Mouse (Mus musculus) midbrain, embryonic 12.5 days (tissue): Measurements from ENCODE around the gene Gm5737. TPM values are rescaled to one million over a fixed set of nuclear protein-coding genes. Genes with fewer than 3 reads are reported as not detected.
A peak's percentile ranks its signal among the peaks of the same experiment; 100 is the strongest.

Experiments
- ATAC-seq: fragments of 200-750 bp; cut with Nextera tagmentation; 2 replicates; pipeline ENCODE4 v1.8.0; 2017; ENCODE audit warnings: low read depth, moderate TSS enrichment, moderate library complexity; ENCODE audit not compliant: low FRiP score
- H3K27ac ChIP-seq: fragments of 300-500 bp; sonication (generic); replicated peaks from 2 replicates; pipeline ENCODE4 v1.5.1; 2016; ENCODE audit warnings: mild to moderate bottlenecking
- H3K27me3 ChIP-seq: fragments of 300-500 bp; sonication (generic); 2 replicates; pipeline ENCODE4 v1.6.1; 2016; ENCODE audit warnings: mild to moderate bottlenecking
- H3K36me3 ChIP-seq: fragments of 300-500 bp; sonication (generic); 2 replicates; pipeline ENCODE4 v1.6.1; 2016
- H3K4me1 ChIP-seq: fragments of 300-500 bp; sonication (generic); 2 replicates; pipeline ENCODE4 v1.6.1; 2016
- H3K4me2 ChIP-seq: fragments of 300-500 bp; sonication (generic); replicated peaks from 2 replicates; pipeline ENCODE4 v1.6.1; 2016; ENCODE audit warnings: mild to moderate bottlenecking, moderate library complexity
- H3K4me3 ChIP-seq: fragments of 300-500 bp; sonication (generic); 2 replicates; pipeline ENCODE4 v1.5.1; 2016; ENCODE audit warnings: mild to moderate bottlenecking
- H3K9ac ChIP-seq: fragments of 300-500 bp; sonication (generic); replicated peaks from 2 replicates; pipeline ENCODE4 v1.6.1; 2016; ENCODE audit warnings: mild to moderate bottlenecking, moderate library complexity
- H3K9me3 ChIP-seq: fragments of 300-500 bp; sonication (generic); 2 replicates; pipeline ENCODE4 v1.6.1; 2016; ENCODE audit warnings: mild to moderate bottlenecking
- WGBS: fragments of 180-500 bp; shearing (Covaris S2); methylation state at CpG from one replicate; pipeline ENCODE4 v1.1.7; 2016; 5-methylcytosine and 5-hydroxymethylcytosine counted together
- polyA plus RNA-seq: library from polyadenylated mRNA; unstranded; fragments of >200 nt; fragmentation: Nextera tagmentation; extraction: Ambion mirVana; gene quantifications from 2 replicates; pipeline ENCODE4 v1.2.1, GENCODE M21; 2016

Gm5737 gene
- polyA plus RNA-seq, result not detected in 2 replicates

- H3K36me3 ChIP-seq, result no peaks in the 10 kb centered on the region
- no peak within 1 kb of the TSS for H3K9ac ChIP-seq
- H3K27ac ChIP-seq, result no peak within 1 kb of the TSS
- no peak for ATAC-seq
- no peak within 1 kb of the TSS for H3K4me3 ChIP-seq
- H3K4me2 ChIP-seq, result no peak within 1 kb of the TSS
- H3K9me3 ChIP-seq, result no peaks in the 10 kb centered on the region
- H3K27me3 ChIP-seq, result peaks cover 16% of the 10 kb centered on the region
- WGBS, result 85% methylated on average over 6 of the region's 6 CpGs
- H3K4me1 ChIP-seq, result peaks cover 6% of the 10 kb centered on the region
Measured at GRCm38 (mm10) chr7:120811834-120812415, at the start of gene Gm5737. TSS of gene Gm5737 (plus strand) at chr7:120812365.

DNA sequence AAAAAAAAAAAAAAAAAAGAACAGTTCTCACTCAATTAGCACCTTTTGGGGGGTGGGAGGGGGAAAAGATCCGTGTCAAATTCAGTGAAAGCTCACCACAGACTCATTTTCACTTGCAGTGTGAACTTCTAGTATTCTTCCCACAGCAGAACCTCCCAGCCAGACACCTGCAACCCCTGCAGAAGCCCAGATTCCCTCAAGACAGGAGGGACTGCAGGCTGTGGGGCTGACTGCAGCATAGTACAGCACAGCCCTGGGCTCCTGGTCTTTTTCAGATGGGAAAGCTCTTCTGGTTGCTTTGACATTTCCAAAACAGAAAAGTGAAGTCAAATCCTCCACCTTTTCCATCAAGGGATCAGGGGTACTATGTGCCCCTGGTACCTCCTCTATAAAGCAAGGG lies 44.8 kb upstream of the Gm5737 start:
- H3K4me2 ChIP-seq, result no peak overlapping the region
- ATAC-seq, result no peak
- no peaks in the 10 kb centered on the region for H3K9me3 ChIP-seq
- peaks cover 6% of the 10 kb centered on the region; the same call in 1 of the 2 replicates for H3K4me1 ChIP-seq
- no peak overlapping the region for H3K4me3 ChIP-seq
- H3K36me3 ChIP-seq, result no peaks in the 10 kb centered on the region
- no peak overlapping the region for H3K27ac ChIP-seq
- H3K9ac ChIP-seq, result no peak overlapping the region
- no peaks in the 10 kb centered on the region for H3K27me3 ChIP-seq
- WGBS, result 0% methylated on average over 1 of the region's 1 CpGs

GRCm38 (mm10) chr7:120771389-120771788 lies 40.8 kb upstream of the Gm5737 start:
- no peak overlapping the region for H3K9ac ChIP-seq
- ATAC-seq, result no peak
- no peak overlapping the region for H3K4me2 ChIP-seq
- no peaks in the 10 kb centered on the region for H3K36me3 ChIP-seq
- no peaks in the 10 kb centered on the region for H3K27me3 ChIP-seq
- no peak overlapping the region for H3K4me3 ChIP-seq
- H3K27ac ChIP-seq, result no peak overlapping the region
- 54% methylated on average over 1 of the region's 1 CpGs for WGBS
- no peaks in the 10 kb centered on the region for H3K9me3 ChIP-seq
- H3K4me1 ChIP-seq, result peaks cover 6% of the 10 kb centered on the region; the same call in 1 of the 2 replicates

DNA sequence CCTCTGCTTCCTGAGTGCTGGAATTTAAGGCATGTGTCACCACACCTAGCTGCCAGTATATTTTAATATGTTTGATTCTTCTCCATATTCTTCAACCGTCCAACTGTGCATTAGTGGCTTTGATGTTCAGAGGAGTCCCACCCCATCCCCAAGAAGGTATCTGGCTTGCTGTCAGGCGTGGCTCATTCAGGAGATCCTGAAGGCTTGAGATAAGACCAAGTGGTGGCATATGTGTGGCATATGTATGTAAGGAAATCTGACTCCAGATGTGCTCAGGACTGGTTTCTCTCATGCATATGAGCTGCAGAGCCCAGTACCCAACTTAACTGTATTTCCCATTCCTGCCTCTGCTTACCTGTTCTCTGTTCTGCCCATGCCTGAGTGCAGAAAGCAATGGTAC lies 34.2 kb upstream of the Gm5737 start:
- no peak overlapping the region for H3K27ac ChIP-seq
- no peaks in the 10 kb centered on the region for H3K27me3 ChIP-seq
- no peaks in the 10 kb centered on the region for H3K9me3 ChIP-seq
- no peak overlapping the region for H3K4me2 ChIP-seq
- H3K36me3 ChIP-seq, result no peaks in the 10 kb centered on the region
- 67% methylated on average over 2 of the region's 2 CpGs for whole genome bisulfite sequencing
- H3K4me1 ChIP-seq, result no peaks in the 10 kb centered on the region
- H3K4me3 ChIP-seq, result no peak overlapping the region
- ATAC-seq, result no peak
- no peak overlapping the region for H3K9ac ChIP-seq

- Histone ChIP-seq H3K4me1 (no peaks in the 10 kb centered on the region), H3K27me3 (no peaks in the 10 kb centered on the region), H3K27ac (no peak overlapping the region), H3K4me2 (no peak overlapping the region), H3K9ac (no peak overlapping the region), H3K36me3 (no peaks in the 10 kb centered on the region), H3K9me3 (no peaks in the 10 kb centered on the region), H3K4me3 (no peak overlapping the region)
- ATAC-seq, result no peak
- WGBS, result 87% methylated on average over 4 of the region's 4 CpGs
Measured at GRCm38 (mm10) chr7:120795544-120795943, 16.6 kb upstream of the Gm5737 start.

DNA sequence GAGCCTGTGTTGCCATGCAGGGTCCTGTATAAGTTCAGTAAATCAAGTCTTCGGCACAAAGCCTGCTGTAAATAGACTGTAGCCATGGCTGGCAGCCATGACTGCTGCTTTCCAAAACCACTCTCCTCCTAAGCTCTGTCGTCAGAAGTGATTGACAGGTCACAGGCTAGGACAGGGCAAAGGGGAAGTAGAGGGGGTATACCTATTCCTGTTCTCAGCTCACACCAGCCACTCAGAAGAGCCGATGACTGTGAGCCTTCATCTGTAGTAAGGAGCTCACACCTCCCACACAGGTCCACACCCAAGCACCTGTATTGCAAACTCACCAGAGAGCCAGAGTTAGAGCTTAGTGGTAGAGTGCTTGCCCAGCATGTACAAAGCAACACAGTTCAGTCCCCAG lies 15.8 kb upstream of the Gm5737 start:
- H3K4me3 ChIP-seq, result no peak overlapping the region
- no peak for ATAC-seq
- H3K9me3 ChIP-seq, result no peaks in the 10 kb centered on the region
- H3K27ac ChIP-seq, result no peak overlapping the region
- H3K36me3 ChIP-seq, result no peaks in the 10 kb centered on the region
- 85% methylated on average over 3 of the region's 3 CpGs for WGBS
- no peaks in the 10 kb centered on the region for H3K27me3 ChIP-seq
- no peaks in the 10 kb centered on the region for H3K4me1 ChIP-seq
- no peak overlapping the region for H3K4me2 ChIP-seq
- H3K9ac ChIP-seq, result no peak overlapping the region

GRCm38 (mm10) chr7:120803268-120803667 lies 8.9 kb upstream of the Gm5737 start:
- no peak for ATAC-seq
- Histone ChIP-seq H3K4me1 (no peaks in the 10 kb centered on the region), H3K9ac (no peak overlapping the region), H3K4me2 (no peak overlapping the region), H3K36me3 (no peaks in the 10 kb centered on the region), H3K27me3 (no peaks in the 10 kb centered on the region; the same call in 1 of the 2 replicates), H3K9me3 (no peaks in the 10 kb centered on the region), H3K4me3 (no peak overlapping the region), H3K27ac (no peak overlapping the region)
- 95% methylated on average over 2 of the region's 2 CpGs for WGBS

DNA sequence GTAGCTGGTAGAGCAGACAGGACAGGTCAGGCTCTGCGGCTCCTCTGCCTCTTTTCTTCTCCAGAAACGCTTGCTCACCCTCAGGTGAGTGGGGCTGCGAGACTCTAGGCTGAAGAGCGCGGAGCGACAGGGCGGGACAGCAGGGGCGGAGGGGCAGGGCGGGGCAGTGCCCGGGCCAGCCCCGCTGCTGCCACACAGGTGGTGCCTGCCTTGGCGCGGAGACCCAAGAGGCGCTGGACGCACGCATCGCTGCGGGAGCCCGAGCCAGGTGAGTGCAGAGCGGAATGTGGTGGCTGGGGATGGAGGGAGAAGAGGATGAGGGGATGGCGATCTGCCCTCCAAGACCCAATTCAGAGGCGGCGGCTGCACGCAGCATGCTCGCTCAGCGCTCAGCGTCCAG lies 2.5 kb upstream of the Gm5737 start:
- H3K9ac ChIP-seq, result 0 out of 2 replicates have a peak overlapping the region, but pooled peaks have one; percentile 20
- H3K4me1 ChIP-seq, result peaks cover 6% of the 10 kb centered on the region
- WGBS, result 5% methylated on average over 27 of the region's 27 CpGs
- no peak for ATAC-seq
- H3K27ac ChIP-seq, result no peak overlapping the region
- peak overlapping the region; percentile 33 for H3K4me3 ChIP-seq
- peaks cover 16% of the 10 kb centered on the region for H3K27me3 ChIP-seq
- peak overlapping the region; percentile 55 for H3K4me2 ChIP-seq
- H3K9me3 ChIP-seq, result no peaks in the 10 kb centered on the region
- no peaks in the 10 kb centered on the region for H3K36me3 ChIP-seq

DNA sequence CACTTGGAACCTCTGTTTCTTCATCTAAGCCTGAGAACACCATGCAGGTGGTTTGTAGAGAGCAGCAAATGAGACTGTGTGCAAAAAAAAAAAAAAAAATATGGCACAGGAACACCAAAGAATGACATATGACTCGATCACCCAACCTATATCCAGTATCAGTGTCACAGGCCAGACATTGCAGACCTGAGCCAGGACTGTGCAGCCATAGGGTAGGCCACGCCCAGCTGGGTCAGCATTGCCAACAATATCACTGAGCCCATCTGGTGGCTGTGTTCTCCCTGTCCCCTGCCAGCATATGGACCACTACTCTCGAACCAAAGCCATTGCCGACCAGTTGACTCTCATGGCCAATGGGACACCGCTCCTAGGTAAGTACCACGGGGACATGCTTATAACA lies 5.4 kb downstream of the Gm5737 start:
- no peaks in the 10 kb centered on the region for H3K36me3 ChIP-seq
- no peaks in the 10 kb centered on the region for H3K9me3 ChIP-seq
- no peak overlapping the region for H3K4me2 ChIP-seq
- no peak overlapping the region for H3K4me3 ChIP-seq
- ATAC-seq, result no peak
- H3K9ac ChIP-seq, result no peak overlapping the region
- 84% methylated on average over 6 of the region's 6 CpGs for WGBS
- no peaks in the 10 kb centered on the region for H3K4me1 ChIP-seq
- 0 out of 2 replicates have a peak, but pooled peaks cover 6% of the 10 kb centered on the region for H3K27me3 ChIP-seq
- no peak overlapping the region for H3K27ac ChIP-seq

- Histone ChIP-seq H3K36me3 (no peaks in the 10 kb centered on the region), H3K27me3 (0 out of 2 replicates have a peak, but pooled peaks cover 6% of the 10 kb centered on the region), H3K9me3 (no peaks in the 10 kb centered on the region), H3K9ac (no peak overlapping the region), H3K4me1 (no peaks in the 10 kb centered on the region), H3K27ac (no peak overlapping the region), H3K4me3 (no peak overlapping the region), H3K4me2 (no peak overlapping the region)
- no peak for ATAC-seq
- WGBS, result 83% methylated on average over 4 of the region's 4 CpGs
Measured at GRCm38 (mm10) chr7:120819386-120819785, 7.2 kb downstream of the Gm5737 start.

DNA sequence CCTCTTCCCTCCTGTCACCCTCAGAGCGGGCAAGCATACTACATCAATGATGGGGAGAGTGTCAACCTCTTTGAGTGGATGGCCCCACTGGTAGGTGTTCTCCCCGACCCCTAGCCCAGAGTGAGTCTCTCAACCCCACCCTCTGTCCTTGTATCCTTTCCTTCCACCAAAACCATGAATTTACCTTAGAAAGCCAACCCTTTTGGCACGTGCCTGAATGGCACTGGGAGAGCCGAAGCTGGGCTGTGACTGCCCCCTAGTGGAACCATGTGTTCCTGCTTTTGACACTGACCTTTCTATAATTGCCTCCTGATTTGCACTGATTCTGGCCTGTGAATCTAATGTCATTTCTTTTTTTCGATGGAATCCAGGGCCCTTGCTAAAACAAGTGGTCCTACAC lies 11.1 kb downstream of the Gm5737 start:
- 17% methylated on average over 5 of the region's 5 CpGs for WGBS
- H3K4me3 ChIP-seq, result no peak overlapping the region
- H3K36me3 ChIP-seq, result no peaks in the 10 kb centered on the region
- H3K9ac ChIP-seq, result no peak overlapping the region
- peaks cover 11% of the 10 kb centered on the region; the same call in 1 of the 2 replicates for H3K27me3 ChIP-seq
- no peaks in the 10 kb centered on the region for H3K4me1 ChIP-seq
- peak; percentile 50; the same call in 1 of the 2 replicates for ATAC-seq
- no peak overlapping the region for H3K27ac ChIP-seq
- no peaks in the 10 kb centered on the region for H3K9me3 ChIP-seq
- H3K4me2 ChIP-seq, result no peak overlapping the region

DNA sequence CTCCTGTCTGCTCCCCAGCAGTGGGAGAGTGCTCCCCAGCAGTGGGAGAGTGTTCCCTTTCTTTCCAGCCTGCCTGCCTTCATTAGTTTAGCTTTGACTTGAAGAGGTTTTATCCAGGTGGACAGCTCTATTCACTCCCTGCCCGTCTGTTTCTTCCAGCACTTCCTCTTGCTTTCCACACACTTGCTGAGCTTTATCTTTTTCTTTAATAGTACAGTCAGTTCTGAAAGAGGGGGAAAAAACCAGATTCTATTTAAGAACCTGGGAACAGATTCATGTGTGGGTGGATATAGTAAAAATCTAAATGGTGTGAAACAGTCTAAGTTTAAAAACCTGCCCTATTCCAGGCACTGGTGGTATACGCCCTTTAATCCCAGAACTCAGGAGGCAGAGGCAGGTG lies 12.9 kb downstream of the Gm5737 start:
- ATAC-seq, result no peak
- H3K9me3 ChIP-seq, result no peaks in the 10 kb centered on the region
- no peaks in the 10 kb centered on the region for H3K4me1 ChIP-seq
- no peak overlapping the region for H3K27ac ChIP-seq
- H3K36me3 ChIP-seq, result no peaks in the 10 kb centered on the region
- no peak overlapping the region for H3K9ac ChIP-seq
- H3K4me3 ChIP-seq, result no peak overlapping the region
- 69% methylated on average over 2 of the region's 2 CpGs for WGBS
- no peak overlapping the region for H3K4me2 ChIP-seq
- H3K27me3 ChIP-seq, result peaks cover 22% of the 10 kb centered on the region

DNA sequence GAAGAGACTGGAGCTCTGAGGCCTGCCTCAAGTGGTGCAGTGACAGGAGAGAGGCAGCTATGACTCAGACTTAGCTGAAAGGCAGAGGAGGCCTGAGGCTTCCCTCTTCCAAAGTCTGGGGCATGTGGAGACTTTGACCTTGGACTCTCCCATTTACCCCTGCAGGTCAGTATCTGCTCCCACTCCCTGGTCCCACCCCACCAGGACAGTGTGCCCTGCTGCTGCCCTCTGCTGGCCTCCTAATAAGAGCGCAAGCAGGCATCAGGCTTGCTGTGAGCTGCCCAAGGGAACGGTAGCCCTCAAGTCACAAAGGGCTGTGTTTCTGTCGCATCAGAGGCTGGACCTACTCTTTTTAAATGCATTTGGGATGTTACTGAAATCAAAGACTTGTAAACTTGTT lies 14.2 kb downstream of the Gm5737 start:
- WGBS, result 15% methylated on average over 3 of the region's 3 CpGs
- Histone ChIP-seq H3K9me3 (no peaks in the 10 kb centered on the region), H3K27ac (no peak overlapping the region), H3K4me1 (peaks cover 11% of the 10 kb centered on the region; the same call in 1 of the 2 replicates), H3K27me3 (peaks cover 35% of the 10 kb centered on the region), H3K4me2 (no peak overlapping the region), H3K36me3 (no peaks in the 10 kb centered on the region), H3K4me3 (no peak overlapping the region), H3K9ac (no peak overlapping the region)
- ATAC-seq, result no peak
